Mouse (Mus musculus) cerebellum, postnatal 10 days (tissue): Measurements from ENCODE around the gene Astn2.
A peak's percentile ranks its signal among the peaks of the same experiment; 100 is the strongest.
"Not testable (repeated sequence)": the region's sequence is repeated elsewhere in the genome, so short reads cannot be mapped to it uniquely, and the experiment has no call there.

Experiments
- DNase-seq, 2 experiments: peaks; one replicate each; pipeline ENCODE4 v3.0.0; 2021; ENCODE audit warnings: mixed read lengths in 2 of 2

Gene Astn2

GRCm38 (mm10) chr4:65744788-65745187 is 659.6 kb downstream of the Astn2 start:
- no peak for DNase-seq

- DNase-seq: no peak
Observed at GRCm38 (mm10) chr4:65744088-65744610, 660.3 kb downstream of the Astn2 start.

- DNase-seq: no peak
Observed at GRCm38 (mm10) chr4:65743160-65743691, 661.2 kb downstream of the Astn2 start.

DNA sequence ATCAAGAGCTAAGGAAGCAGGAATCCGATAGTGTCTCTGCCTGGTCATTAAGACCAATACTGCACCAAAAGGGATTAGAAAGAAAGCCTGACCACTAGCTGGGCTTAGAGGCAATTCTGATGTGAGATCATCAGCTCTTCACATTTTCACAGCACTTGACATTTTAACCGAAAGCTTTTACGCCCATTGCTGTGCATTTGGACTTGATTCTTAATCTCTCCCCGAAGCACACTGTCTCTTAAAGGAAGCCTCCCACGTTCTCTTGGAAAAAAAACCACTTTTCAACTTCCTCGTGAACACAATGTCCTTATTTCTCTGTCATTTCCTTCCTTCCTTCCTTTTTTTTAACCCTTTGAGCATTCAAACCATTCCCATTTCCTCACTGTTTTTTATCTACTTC is 680.0 kb downstream of the Astn2 start:
- no peak for DNase-seq

DNA sequence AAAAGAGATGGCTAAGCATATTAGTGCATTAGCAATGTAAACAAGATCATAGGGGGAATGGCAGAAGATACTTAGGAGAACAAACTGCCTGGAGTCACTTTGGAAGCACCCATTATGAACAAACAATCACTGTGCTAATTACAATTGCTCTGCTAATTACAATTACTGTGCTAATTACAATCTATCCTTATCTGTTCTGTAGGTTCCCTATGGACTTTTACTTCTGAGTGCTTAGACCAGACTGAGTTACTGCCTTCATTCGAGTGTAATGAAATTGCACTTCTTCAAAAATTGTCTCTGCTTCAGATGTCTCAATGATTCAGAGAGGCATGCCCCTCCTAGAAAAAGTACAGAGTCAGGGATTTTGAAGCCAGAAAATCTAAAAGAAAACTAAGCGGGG is 684.8 kb downstream of the Astn2 start:
- no peak for DNase-seq

DNA sequence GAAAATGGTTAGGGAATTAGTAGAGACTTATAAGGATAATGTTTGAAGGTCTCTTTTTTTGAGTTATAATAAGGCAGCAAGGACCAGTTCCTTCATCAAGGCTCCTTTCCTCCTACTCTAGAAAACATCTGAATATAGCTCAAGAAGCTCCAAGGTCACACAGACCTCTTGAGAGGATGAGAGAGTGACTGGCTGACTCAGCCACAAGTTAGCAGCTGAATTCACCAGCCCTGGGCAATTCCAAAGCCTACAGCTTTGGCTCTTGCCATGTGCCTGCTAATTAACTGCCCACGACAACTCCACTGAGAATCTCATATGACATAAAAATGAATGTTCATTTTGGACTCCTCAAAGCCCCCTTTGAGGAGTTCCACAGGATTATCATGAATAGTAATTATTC is 686.5 kb downstream of the Astn2 start:
- DNase-seq: peak in 1 of 2 experiments; percentile 13

DNA sequence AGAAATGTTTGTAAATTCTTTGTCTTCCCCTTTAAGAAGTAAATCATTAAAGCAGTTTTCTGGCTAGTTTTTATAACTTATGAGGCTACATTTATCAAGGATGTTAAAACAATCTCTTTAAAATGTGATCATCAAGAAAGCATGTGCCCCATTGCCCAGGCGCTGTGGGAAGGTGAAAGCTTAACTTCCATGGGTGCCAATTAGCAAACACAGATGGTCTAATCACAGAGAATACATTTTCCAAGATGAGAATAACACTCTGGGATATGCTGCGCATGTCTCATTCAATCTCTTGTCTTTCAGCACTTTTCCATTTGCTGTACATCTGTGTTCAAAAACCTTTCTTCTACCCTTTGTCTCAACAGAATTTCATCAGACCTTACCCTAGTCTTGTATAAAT is 688.3 kb downstream of the Astn2 start:
- DNase-seq: peak; percentile 28 to 39

DNA sequence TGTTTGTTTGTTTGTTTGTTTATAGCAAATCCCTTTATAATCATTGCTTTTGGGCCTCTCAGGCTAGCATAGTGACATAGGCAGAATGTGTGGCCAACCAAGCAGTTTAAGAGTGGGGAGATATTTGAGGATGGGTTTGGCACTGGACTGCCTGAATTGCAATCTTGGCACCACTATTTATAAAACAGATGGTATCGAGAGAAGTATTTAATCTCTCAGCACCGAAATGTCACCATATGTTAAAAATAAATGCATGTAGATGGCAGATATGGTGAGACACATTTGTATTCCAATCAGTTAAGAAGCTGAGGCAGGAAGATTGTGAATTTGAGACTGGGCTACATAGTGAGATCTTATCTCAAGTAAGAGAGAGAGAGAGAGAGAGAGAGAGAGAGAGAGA is 692.7 kb downstream of the Astn2 start:
- peak; percentile 65 to 72 for DNase-seq

- no peak for DNase-seq
Observed at GRCm38 (mm10) chr4:65710623-65711022, 693.8 kb downstream of the Astn2 start.

DNA sequence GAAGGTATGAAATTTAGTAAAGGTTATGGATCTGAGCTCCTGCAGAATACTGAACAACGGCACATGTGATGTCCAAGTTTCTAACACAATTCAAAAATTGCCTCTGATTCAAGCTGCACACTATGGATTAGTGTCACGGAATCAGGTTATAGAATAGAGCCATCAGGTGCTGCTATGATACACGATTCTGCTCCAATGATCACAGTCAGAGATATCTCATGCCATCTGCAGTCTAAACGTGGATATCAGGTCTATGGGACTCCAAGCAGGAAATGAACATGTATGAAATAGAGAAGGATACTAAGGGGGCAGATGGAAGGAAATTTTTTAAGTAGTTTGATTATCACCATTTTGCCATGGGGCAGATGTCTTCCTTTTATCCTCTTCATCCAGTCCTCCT is 702.6 kb downstream of the Astn2 start:
- no peak for DNase-seq

DNA sequence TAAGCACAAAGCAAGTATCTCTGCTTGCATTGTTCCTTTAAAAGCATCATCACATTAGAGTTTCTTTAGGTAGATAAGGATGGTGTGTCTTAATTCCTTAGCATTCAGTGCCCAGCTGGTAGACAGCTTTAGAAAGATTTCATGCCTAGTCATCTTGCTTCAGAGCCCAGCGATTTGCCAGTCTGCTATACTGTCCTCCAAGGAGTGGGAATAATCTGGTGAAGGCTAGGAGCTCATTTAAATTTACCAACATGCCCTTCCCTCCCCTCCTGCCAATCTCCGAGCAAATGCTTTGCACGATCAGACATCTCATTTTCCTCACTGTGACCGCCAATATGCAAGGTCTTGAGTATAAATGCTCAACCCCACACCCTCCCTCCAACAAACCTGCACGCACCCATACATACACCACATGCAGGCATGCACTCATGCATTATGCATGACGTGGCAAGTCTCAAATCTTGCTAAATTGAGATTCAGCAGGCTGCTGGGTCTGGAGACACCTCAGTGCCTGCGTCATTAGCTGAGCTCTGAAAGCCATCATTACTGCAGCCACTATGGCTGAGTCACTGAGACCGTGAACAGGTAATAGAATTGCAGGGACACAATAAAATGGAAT is 704.6 kb downstream of the Astn2 start:
- DNase-seq: no peak

DNA sequence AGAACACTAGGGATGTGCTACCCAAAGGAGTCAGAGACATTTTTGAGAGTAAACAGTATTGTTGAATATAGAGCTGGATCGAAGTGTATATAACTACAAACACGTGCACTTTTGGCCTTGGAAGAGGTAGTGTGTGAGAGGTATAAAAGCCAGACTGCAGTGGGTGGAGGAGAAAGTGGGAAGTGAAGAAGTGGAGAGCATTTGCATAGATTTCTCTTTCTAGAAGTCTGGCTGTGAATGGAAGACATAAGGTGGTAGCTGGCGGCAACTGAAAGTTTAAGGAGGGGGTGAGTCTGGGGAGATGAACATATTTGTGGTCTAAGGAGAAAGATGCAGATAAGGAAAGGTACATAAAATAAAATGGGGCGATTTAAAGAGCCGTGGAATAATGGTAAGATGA is 709.2 kb downstream of the Astn2 start:
- DNase-seq: no peak

DNA sequence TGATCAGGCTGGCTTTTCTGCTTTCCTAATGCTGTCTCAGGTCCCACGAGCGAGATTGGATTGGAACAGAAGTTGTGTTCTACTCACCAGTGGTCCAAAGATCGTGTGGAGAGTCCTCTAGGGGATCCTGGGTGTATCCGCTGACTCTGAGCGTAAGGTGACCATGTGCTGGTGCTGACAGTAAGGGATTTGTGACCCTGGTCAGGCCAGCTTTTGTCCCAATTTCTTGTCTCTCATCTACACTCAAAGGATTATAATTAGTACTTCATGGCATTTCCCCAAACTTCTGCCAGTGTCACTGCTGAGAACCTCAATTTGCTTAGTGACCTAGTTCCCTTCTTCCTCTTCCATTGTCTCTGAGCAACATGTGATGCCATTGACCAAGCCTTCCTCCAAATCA is 710.4 kb downstream of the Astn2 start:
- DNase-seq: no peak

GRCm38 (mm10) chr4:65687006-65687723 is 717.2 kb downstream of the Astn2 start:
- DNase-seq: no peak

DNA sequence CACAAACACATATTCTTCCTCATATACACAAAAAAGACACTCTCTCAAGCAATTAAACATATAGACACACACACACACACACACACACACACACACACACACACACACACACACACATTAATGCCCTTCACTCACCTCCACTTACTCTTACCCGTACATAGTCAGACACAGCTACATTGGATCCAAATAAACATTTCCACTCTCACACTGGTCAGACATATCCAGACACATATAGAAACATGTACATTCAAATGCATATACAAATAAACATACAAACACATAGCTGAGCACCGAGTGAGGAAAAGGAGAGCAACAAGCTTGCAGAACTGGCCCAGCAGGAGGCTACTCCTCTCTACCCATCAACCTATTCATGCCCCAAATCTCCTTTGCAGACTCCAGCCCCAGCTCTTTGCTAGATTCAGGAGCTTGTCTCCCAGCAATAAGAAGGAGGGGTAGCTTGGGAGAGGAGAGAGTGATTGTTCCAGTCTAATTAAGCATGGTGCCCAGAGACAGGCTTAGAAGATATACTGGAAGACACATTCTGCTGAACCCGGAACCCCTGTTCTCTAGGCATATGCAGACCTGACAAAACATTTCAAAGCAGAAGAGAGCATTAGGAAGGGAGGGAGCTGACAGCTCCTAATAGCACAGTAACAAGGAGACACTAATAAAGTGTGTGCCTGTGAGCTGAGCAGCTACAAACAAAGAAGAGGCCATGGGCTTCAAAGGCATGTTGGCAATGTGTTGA is 718.0 kb downstream of the Astn2 start:
- DNase-seq: no peak

- DNase-seq: peak in 1 of 2 experiments; percentile 37
Observed at GRCm38 (mm10) chr4:65684401-65684800, 720.0 kb downstream of the Astn2 start.

- DNase-seq: not testable (repeated sequence)
Observed at GRCm38 (mm10) chr4:65679786-65680185, 724.6 kb downstream of the Astn2 start.

GRCm38 (mm10) chr4:65678929-65679328 is 725.5 kb downstream of the Astn2 start:
- no peak for DNase-seq

DNA sequence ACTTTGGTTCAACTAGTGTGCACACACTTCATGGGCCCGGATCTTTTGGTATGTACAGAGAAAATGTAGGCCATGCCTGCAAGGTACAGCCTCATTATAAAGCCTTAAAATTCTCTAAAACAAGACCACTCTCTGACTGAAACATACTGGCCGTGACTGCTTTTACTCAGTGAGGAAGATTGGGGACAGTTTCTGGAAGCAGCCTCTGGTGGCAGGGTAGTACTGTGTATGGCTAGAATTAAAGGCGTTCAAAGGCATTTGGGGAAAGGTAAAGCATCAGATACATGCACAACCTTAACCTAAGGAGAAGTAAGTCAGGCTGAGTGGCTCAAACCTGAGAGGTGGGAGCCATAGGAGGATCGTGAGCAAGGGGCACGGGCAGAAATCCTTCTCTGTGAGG is 725.9 kb downstream of the Astn2 start:
- DNase-seq: no peak

DNA sequence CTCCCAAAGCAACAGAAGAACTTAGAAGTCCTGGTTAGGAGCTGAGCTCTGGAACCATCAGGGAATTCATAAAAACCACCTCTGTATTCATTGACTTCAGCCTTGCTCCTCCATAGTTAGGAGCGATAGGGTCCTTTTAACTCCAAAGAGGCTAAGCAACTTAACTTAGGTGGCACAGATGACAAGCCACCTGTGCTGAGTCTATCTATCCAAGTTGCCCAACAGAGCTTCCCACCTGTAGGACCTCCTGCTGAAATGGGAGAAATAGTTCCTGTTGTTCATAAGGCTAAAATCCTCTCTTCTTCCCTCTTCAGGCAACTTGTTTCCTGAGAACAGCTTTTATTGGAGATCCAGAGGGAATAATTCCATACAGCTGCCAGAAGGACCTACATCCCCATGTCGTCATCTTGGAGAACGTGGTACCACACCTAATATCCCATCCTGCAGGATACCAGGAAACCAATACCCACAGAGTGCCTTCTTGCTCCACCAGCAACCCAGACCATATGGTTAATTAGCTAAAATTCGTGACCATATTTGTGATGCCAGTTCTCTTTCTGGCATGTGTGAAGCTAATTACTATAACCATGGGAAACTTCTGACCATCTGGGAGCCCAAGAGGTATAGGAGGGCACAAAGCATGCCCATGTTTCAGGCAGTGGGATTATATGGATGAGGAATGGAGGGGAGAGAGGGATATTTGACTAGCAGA is 730.0 kb downstream of the Astn2 start:
- DNase-seq: peak; percentile 64 to 65

DNA sequence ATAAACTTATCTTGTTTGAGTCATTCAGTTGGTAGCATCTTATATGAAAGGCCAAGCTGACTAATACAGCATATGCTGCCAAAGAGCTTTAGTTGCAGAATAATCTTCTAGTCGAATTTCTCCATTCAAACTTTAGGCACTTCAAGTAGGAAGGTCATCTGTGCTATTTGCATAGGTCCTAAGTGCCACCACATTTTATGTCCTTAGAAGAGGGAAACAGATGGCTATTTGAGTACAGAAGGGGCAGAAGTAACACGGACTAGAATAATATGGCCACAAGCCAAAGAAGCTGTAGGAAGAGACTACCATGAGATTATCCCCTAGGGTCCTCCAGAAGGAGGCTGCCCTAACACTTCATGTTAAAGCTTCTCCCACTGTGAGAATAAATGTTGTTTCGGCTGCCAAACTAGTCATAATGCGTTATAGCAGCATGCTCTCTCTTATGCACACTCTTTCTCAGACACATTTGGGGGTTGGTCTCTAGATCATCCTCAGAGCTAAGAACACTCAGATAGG is 730.9 kb downstream of the Astn2 start:
- DNase-seq: peak; percentile 32 to 45

GRCm38 (mm10) chr4:65672294-65672693 is 732.1 kb downstream of the Astn2 start:
- no peak for DNase-seq
